Mouse (Mus musculus): ENCODE data around the gene Olfr307.
"Not testable (repeated sequence)": the region's sequence is repeated elsewhere in the genome, so short reads cannot be mapped to it uniquely, and the experiment has no call there.

Olfr307 gene

GRCm38 (mm10) chr7:86337486-86337885 is at the start of gene Olfr307:
TSS of gene Olfr307 (minus strand) at chr7:86337586.
- POLR2A ChIA-PET = no interaction called here
- CTCF ChIA-PET = no interaction called here

- ChIA-PET CTCF (no interaction called here), POLR2A (no interaction called here)
These were observed 49.2 kb upstream of the Olfr307 start, which contains the start of gene Olfr304 for GRCm38 (mm10) chr7:86386558-86386957. TSS of gene Olfr304 (minus strand) at chr7:86386658.

- POLR2A ChIA-PET = no interaction called here
- CTCF ChIA-PET = no interaction called here
These were observed 48.4 kb upstream of the Olfr307 start for GRCm38 (mm10) chr7:86385769-86386168.

- ChIA-PET CTCF (no interaction called here), POLR2A (no interaction called here)
These were observed 29.4 kb upstream of the Olfr307 start, which contains the start of gene Olfr305 for GRCm38 (mm10) chr7:86366828-86367227. TSS of gene Olfr305 (minus strand) at chr7:86366928.

GRCm38 (mm10) chr7:86346296-86346695 is 8.9 kb upstream of the Olfr307 start:
- CTCF ChIA-PET, POLR2A ChIA-PET: not testable (repeated sequence)

GRCm38 (mm10) chr7:86344253-86344652 is 6.9 kb upstream of the Olfr307 start:
- POLR2A ChIA-PET = no interaction called here
- CTCF ChIA-PET = interaction anchor here in 1 of 4 experiments (0.8 kb wide), 1 partner anchor 472 kb away, joined by 3 read pairs; no protein-coding TSS in a partner anchor

GRCm38 (mm10) chr7:86342881-86343565 is 5.6 kb upstream of the Olfr307 start:
- CTCF ChIA-PET = no interaction called here
- POLR2A ChIA-PET = no interaction called here

GRCm38 (mm10) chr7:86325530-86325929 is 11.9 kb downstream of the Olfr307 start, which contains the start of gene Olfr308:
TSS of gene Olfr308 (minus strand) at chr7:86325630.
- ChIA-PET POLR2A (no interaction called here), CTCF (no interaction called here)

- CTCF ChIA-PET = no interaction called here
- POLR2A ChIA-PET = no interaction called here
These were observed 16.1 kb downstream of the Olfr307 start for GRCm38 (mm10) chr7:86321323-86321722.

- CTCF ChIA-PET = no interaction called here
- POLR2A ChIA-PET = no interaction called here
These were observed 23.8 kb downstream of the Olfr307 start, which contains the start of gene Olfr309 for GRCm38 (mm10) chr7:86313608-86314007. TSS of gene Olfr309 (minus strand) at chr7:86313708.
